Mouse (Mus musculus) myocyte (in vitro differentiated cells): ENCODE data around the gene Camkmt. TPM values are rescaled to one million over a fixed set of nuclear protein-coding genes. Genes with fewer than 3 reads are reported as not detected.

Experiments
- H3K27me3 ChIP-seq: one replicate; pipeline ENCODE4 v1.6.1; 2011; ENCODE audit not compliant: control insufficient read depth, insufficient read depth, insufficient read length
- H3K36me3 ChIP-seq: one replicate; pipeline ENCODE4 v1.6.1; 2011; ENCODE audit not compliant: control insufficient read depth, insufficient read depth
- H3K4me2 ChIP-seq: one replicate; pipeline ENCODE4 v1.6.1; 2011; ENCODE audit warnings: low read depth, control low read depth
- H3K4me3 ChIP-seq: one replicate; pipeline ENCODE4 v1.5.1; 2011; ENCODE audit warnings: mild to moderate bottlenecking, control low read depth, moderate library complexity
- H3K79me2 ChIP-seq: one replicate; pipeline ENCODE4 v1.6.1; 2011; ENCODE audit not compliant: control insufficient read depth, insufficient read depth
- H3ac ChIP-seq: one replicate; pipeline ENCODE4 v1.6.1; 2011; ENCODE audit not compliant: control insufficient read depth, insufficient read length
- CEBPB ChIP-seq: IDR thresholded peaks from 2 replicates; pipeline ENCODE4 v1.6.1; 2011; ENCODE audit warnings: mild to moderate bottlenecking, moderate library complexity; ENCODE audit not compliant: poor library complexity, insufficient read depth, severe bottlenecking
- E2F4 ChIP-seq: IDR thresholded peaks from one replicate; pipeline ENCODE4 v1.6.1; 2011; ENCODE audit warnings: mild to moderate bottlenecking, control low read depth, moderate library complexity; ENCODE audit not compliant: insufficient read depth
- MAX ChIP-seq: IDR thresholded peaks from one replicate; pipeline ENCODE4 v1.6.1; 2011; ENCODE audit warnings: low read depth, mild to moderate bottlenecking, control low read depth
- MYOD1 ChIP-seq, 3 experiments: IDR thresholded peaks; one replicate each; pipeline ENCODE4 v1.6.1; 2011; ENCODE audit warnings: control low read depth in 2 of 3, low read depth in 2 of 3, mild to moderate bottlenecking in 2 of 3, moderate library complexity in 1 of 3; ENCODE audit not compliant: insufficient read length in 2 of 3, control insufficient read depth in 1 of 3
- MYOG ChIP-seq, 3 experiments: IDR thresholded peaks; one replicate each; pipeline ENCODE4 v1.6.1; 2011; ENCODE audit warnings: control low read depth in 2 of 3, low read depth in 2 of 3, mild to moderate bottlenecking in 2 of 3; ENCODE audit not compliant: insufficient read length in 2 of 3, control insufficient read depth in 1 of 3, insufficient read depth in 1 of 3
- POLR2A ChIP-seq: IDR thresholded peaks from one replicate; pipeline ENCODE4 v1.6.1; 2011; ENCODE audit warnings: low read depth, mild to moderate bottlenecking, control low read depth, moderate library complexity; ENCODE audit not compliant: insufficient read length
- POLR2AphosphoS2 ChIP-seq: IDR thresholded peaks from one replicate; pipeline ENCODE4 v1.6.1; 2011; ENCODE audit warnings: low read depth, control low read depth; ENCODE audit not compliant: insufficient read length
- REST ChIP-seq: IDR thresholded peaks from one replicate; pipeline ENCODE4 v1.6.1; 2011; ENCODE audit warnings: mild to moderate bottlenecking, control low read depth, moderate library complexity; ENCODE audit not compliant: insufficient read depth, insufficient read length
- SRF ChIP-seq: IDR thresholded peaks from one replicate; pipeline ENCODE4 v1.6.1; 2011; ENCODE audit warnings: low read depth; ENCODE audit not compliant: control insufficient read depth, insufficient read length
- TCF12 ChIP-seq: IDR thresholded peaks from one replicate; pipeline ENCODE4 v1.6.1; 2011; ENCODE audit warnings: mild to moderate bottlenecking, control low read depth; ENCODE audit not compliant: poor library complexity, insufficient read depth, severe bottlenecking
- TCF3 ChIP-seq: IDR thresholded peaks from one replicate; pipeline ENCODE4 v1.6.1; 2011; ENCODE audit warnings: low read depth, control low read depth; ENCODE audit not compliant: insufficient read length
- USF1 ChIP-seq: IDR thresholded peaks from one replicate; pipeline ENCODE4 v1.6.1; 2011; ENCODE audit warnings: low read depth, mild to moderate bottlenecking, control low read depth, moderate library complexity
- polyA plus RNA-seq: library from polyadenylated mRNA; unstranded; fragments of >200 nt; fragmentation: generic; extraction: Trizol; gene quantifications from one replicate; pipeline ENCODE4 v1.2.1, GENCODE M21; 2012; ENCODE audit warnings: missing spikeins

Gene Camkmt
- polyA plus RNA-seq, 1 experiment, result 1.4 TPM

DNA sequence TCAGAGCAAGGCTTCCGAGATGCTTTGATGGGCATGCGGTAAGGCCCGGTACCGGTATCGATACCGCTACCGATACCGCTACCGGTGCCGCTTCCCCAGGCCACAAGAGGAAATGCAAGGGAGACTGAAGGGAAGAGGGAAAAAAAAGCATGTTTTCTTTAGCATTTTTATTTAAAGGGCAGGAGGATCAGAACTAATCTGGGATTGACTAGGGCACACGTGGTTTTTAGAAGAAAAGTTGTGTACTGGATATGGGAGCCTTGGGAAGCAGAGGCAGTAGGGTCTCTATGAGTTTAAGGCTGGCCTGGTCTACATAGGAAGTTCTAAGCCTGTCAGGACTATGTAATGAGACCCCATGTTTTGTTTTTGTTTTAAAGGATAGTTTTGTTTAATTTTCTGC is 167.0 kb downstream of the Camkmt start:
- no peak overlapping the region for H3K4me2 ChIP-seq

DNA sequence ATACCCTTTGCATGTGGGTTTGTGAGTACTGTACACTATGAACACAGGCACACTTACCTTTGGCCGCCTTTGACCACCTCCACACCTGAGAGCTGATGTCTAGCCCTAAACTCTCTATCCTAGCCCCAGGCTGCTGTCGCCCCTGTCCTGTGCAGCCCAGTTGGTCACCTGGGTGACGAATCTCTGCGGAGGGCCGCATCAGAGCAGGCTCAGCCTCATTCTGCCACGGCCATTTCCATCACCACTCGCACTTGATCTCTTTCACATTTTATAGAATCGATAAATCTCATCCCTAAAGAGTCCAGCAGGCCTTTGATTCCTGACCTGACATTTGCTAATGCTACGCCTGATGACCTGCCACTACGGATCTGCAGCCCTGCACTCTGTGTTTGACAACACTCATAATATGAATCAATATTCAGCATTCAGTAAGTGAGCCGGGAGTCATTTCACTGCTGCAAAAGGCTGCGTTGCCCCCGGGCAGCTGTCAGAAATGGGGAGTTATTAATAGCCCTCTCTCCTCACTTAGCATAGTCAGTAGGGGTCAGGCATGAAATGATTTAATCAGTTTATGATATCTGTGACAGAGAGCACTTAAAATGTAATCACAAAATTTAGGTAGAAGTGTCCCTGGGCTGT is 168.5 kb downstream of the Camkmt start:
- Histone ChIP-seq H3K4me2 (no peak overlapping the region), H3K27me3 (no peaks in the 10 kb centered on the region), H3ac (no peak overlapping the region), H3K4me3 (no peak overlapping the region), H3K36me3 (no peaks in the 10 kb centered on the region), H3K79me2 (no peaks in the 10 kb centered on the region)
- no peak for TF ChIP-seq TCF3
- no peak for TF ChIP-seq E2F4
- no peak for TF ChIP-seq CEBPB
- TF ChIP-seq MYOD1 (IDR thresholded peaks at IDR 0.05; ENCODE audit: control insufficient read depth in 1 of 3, insufficient read length in 2 of 3, low read depth in 2 of 3), result no peak

More for the DNA sequence above, 167.0 kb downstream of the Camkmt start:
- no peak overlapping the region for H3ac ChIP-seq
- H3K27me3 ChIP-seq, result no peaks in the 10 kb centered on the region
- no peaks in the 10 kb centered on the region for H3K79me2 ChIP-seq
- TF ChIP-seq CEBPB (no peak), POLR2A (no peak), E2F4 (no peak)
- H3K4me3 ChIP-seq, result no peak overlapping the region
- no peaks in the 10 kb centered on the region for H3K36me3 ChIP-seq

DNA sequence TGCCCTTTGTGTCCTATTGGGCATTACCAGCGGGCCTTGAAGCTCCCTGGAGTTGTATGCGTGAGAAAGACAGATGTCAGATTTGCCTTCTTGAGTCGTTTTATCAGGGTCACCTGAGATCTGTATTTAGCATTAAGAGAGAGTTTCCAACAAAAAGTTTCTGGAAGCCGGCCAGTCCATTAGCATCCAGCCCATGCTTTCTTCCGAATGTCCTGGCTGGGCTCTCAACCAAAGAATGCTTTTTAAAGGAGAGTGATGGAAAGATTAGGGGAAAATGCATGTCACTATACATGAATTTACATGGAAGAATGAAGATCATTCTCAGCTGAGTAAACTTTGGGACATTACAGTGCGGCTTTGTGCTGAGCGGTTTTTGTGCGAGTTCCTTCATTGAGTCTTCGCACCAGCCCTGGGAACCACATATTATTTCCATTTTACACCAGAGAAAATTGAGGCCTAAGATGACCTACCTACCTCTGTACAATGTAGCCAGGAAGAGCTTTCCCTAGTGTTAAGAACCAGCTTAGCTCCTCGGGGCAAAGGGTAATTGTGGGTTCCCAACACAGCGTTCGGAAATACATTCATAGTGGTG is 176.6 kb downstream of the Camkmt start:
- H3K79me2 ChIP-seq, result no peaks in the 10 kb centered on the region
- no peak overlapping the region for H3K4me2 ChIP-seq
- no peak for TF ChIP-seq CEBPB
- TF ChIP-seq TCF12, result no peak
- no peak for TF ChIP-seq MYOD1 (IDR thresholded peaks at IDR 0.05; ENCODE audit: control insufficient read depth in 1 of 3, insufficient read length in 2 of 3, low read depth in 2 of 3)
- TF ChIP-seq SRF, result no peak
- TF ChIP-seq USF1, result no peak
- TF ChIP-seq POLR2A, result no peak
- H3K36me3 ChIP-seq, result no peaks in the 10 kb centered on the region
- H3K27me3 ChIP-seq, result no peaks in the 10 kb centered on the region
- H3ac ChIP-seq, result no peak overlapping the region
- no peak overlapping the region for H3K4me3 ChIP-seq

DNA sequence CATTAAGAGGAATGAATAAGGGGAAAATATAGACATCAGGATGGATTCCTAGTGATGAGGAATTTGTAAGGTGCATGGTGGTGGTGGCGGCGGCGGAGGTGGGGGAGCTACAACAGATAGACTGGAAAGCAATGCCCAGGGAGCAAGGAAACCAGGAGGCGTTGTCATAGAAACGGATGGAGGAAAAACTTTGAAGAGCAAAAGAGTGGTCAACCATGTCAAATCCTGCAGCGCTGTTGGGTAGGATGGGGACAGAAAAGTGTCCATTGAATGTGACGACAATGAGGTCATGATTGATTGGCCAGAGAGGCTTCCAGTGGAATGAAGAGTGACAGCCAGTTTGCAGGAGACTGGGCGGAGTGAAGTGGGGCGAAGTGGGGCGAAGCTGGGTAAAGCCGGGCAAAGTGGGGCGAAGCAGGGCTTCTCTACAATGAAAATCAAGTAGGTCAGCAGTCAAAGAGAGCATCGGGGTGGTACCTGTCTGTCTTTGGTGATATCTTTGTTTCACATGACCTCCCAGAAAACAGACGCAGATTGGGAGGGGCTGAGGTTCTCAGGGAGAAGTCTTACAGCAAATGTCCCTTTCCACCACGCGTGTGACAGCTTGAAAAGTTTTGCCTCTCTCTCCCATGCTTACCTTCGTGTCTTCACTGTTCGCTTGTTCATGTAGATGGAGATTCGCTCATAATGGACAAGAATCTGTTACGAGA is 181.3 kb downstream of the Camkmt start:
- Histone ChIP-seq H3K27me3 (no peaks in the 10 kb centered on the region), H3ac (no peak overlapping the region), H3K4me2 (no peak overlapping the region), H3K36me3 (no peaks in the 10 kb centered on the region), H3K79me2 (no peaks in the 10 kb centered on the region), H3K4me3 (no peak overlapping the region)
- TF ChIP-seq POLR2AphosphoS2 (no peak), TCF12 (no peak), TCF3 (no peak), MYOD1 (IDR thresholded peaks at IDR 0.05; ENCODE audit: control insufficient read depth in 1 of 3, insufficient read length in 2 of 3, low read depth in 2 of 3) (no peak), USF1 (no peak), SRF (no peak), POLR2A (no peak), MYOG (IDR thresholded peaks at IDR 0.05; ENCODE audit: control insufficient read depth in 1 of 3, insufficient read depth in 1 of 3, insufficient read length in 2 of 3, low read depth in 2 of 3) (no peak), MAX (no peak)

DNA sequence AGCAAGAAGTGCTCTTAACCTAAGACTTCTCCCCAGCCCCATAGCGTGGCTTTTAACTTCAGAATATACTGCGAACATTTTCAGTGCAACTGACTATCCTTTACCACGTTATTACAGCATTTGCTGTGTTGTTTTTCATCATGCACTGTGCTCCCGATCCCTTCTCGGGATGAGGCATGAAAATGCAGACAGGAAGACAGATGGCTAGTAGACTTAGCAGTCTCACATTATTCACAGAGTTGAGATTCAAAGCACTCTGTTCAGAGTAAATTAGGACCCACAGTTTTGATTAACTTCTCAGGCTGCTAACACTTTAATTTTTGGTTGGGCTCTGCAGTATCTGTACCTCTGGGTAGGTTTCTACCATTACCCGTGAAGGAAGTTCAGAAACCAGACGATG is 189.4 kb downstream of the Camkmt start:
- Histone ChIP-seq H3K27me3 (no peaks in the 10 kb centered on the region), H3ac (no peak overlapping the region), H3K79me2 (no peaks in the 10 kb centered on the region), H3K4me3 (no peak overlapping the region), H3K4me2 (no peak overlapping the region), H3K36me3 (no peaks in the 10 kb centered on the region)
- TF ChIP-seq TCF12 (no peak), SRF (no peak), MAX (no peak), TCF3 (no peak), REST (no peak), POLR2AphosphoS2 (no peak), MYOG (IDR thresholded peaks at IDR 0.05; ENCODE audit: control insufficient read depth in 1 of 3, insufficient read depth in 1 of 3, insufficient read length in 2 of 3, low read depth in 2 of 3) (no peak), E2F4 (no peak), CEBPB (no peak), USF1 (no peak)
